Mouse (Mus musculus) kidney, postnatal 25 days (tissue): ENCODE measurements around the gene Casc1.

Experiments
- DNase-seq, 2 experiments: peaks; one replicate each; pipeline ENCODE4 v3.0.0; 2021; ENCODE audit warnings: mixed read lengths in 2 of 2

Casc1 gene

GRCm38 (mm10) chr6:145202432-145203125 lies 8.2 kb downstream of the Casc1 start:
- DNase-seq, result no peak

GRCm38 (mm10) chr6:145197949-145198686 lies 12.7 kb downstream of the Casc1 start:
- DNase-seq, result no peak

- no peak for DNase-seq
Observed at GRCm38 (mm10) chr6:145193446-145193845, 17.4 kb downstream of the Casc1 start.

GRCm38 (mm10) chr6:145193038-145193437 lies 17.8 kb downstream of the Casc1 start:
- no peak for DNase-seq

DNA sequence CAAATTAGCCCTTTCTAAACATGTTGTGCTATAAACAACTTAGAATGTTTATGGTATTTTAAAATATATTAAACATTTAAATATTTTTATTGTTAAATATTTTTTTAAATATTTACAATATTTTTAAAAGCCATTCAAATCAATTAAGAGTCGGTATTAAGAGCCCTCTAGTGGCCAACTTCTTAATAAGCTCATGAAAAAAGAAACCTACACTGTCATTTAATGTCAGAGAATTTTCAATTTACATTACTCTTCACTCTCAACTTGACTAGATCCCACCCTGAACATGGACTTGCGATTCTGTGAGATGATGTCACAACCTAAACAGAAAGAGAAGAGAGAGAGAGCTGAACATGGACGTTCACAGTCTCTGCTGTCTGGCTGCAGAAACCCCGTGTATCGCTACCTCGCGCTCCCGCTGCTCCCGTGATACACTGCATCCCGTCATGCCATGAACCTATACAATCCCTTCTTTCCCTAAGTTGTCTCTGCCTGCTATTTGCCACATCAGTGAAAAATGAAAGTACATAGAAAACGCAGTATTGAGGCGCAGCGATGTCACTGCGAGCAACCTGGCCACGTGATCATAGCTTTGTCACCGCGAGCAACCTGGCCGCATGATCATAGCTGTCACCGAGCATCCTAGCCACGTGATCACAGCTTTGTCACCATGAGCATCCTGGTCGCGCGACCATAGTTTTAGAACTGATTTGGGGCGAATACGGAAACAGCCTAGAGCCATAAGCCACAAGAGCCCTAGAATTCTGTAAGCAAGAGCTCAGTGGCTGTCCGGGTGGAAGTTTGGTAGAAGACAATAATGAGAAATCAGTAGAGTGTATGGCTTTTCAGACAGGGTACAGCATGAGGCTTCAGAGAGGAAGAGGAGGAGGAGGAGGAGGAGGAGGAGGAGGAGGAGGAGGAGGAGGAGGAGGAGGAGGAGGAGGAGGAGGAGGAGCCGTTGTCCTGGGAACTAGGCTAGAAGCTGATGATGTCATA lies 23.4 kb downstream of the Casc1 start:
- no peak for DNase-seq

DNA sequence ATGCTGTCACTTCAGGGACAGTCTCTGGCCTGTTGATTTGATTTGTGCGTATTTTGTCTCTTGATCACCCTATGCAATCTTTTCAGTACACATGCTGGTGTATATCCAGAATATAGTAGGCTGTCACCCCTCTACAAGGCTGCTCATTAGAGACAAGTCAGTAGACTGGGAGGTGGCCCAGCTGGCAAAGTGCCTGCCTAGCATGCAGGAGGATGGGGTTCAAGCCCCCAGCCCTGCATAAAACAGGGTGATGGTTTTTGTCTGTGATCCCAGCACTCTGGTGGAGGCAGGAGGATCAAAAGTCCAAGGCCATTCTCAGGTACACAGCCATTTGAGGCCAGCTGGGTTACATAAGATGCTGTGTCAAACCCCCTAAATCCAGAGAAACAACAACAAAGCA lies 24.7 kb downstream of the Casc1 start:
- no peak for DNase-seq

DNA sequence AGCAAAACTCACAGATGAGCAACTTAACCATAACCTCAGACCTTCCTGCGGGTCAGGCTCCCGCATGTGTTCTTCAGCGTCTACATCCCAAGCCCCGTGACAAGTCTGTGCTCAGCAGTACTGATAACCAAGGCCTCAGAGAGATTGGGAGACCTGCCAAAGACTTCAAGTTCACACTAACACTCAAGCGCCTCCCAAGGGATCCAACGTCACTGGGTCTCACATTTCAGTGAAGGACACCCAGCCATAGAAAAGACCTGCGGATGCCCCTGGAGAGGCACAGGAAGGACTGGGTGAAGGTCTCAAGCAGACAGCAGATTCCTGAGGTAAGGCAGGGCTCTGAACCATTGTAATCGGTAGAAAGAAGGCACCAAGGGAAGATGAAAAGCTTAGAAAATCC lies 28.8 kb downstream of the Casc1 start:
- peak; percentile 41 to 54 for DNase-seq

DNA sequence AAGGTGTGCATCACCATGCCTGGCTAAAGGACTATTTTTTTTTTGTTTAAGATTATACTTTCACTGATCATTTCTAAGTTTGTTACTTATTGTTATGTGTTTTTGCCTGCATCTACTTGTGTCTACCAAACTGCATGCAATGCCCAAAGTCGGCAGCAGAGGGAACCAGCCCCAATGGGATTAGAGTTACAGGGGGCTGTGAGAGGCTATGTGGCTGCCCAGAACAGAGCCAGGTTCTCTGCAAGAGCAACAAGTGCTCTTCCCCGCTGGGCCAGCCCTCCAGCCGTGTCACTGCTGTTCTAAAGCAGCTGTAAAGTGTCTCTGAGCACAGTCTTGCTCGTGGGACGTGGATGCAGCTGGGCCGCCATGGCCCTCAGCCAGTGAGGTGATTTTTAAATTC lies 31.1 kb downstream of the Casc1 start:
- peak; percentile 61 to 80 for DNase-seq

DNA sequence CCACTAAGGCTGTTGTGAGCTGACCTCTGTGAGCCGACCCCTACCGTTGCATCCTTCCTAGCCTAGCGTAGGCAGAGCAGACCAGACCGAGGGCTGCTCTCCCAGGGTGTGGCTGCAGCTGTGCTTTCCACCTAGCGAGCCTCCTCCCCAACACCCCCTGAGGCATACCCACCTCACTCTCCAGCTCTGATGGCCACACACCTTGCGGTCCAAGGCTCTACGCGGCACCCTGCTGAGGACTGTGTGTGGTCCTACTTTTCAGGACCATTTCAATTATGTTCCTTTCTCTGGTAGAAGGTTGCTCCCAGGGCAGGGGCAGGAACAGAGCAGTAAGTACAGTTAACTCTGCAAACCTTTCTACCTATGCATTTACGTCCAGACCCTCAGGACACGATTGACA lies 34.3 kb downstream of the Casc1 start:
- peak in 1 of 2 experiments; percentile 10 for DNase-seq

- peak in 1 of 2 experiments; percentile 31 for DNase-seq
Observed at GRCm38 (mm10) chr6:145175571-145175981, 35.2 kb downstream of the Casc1 start.

GRCm38 (mm10) chr6:145173781-145174191 lies 37.0 kb downstream of the Casc1 start:
- peak; percentile 96 to 97 for DNase-seq

DNA sequence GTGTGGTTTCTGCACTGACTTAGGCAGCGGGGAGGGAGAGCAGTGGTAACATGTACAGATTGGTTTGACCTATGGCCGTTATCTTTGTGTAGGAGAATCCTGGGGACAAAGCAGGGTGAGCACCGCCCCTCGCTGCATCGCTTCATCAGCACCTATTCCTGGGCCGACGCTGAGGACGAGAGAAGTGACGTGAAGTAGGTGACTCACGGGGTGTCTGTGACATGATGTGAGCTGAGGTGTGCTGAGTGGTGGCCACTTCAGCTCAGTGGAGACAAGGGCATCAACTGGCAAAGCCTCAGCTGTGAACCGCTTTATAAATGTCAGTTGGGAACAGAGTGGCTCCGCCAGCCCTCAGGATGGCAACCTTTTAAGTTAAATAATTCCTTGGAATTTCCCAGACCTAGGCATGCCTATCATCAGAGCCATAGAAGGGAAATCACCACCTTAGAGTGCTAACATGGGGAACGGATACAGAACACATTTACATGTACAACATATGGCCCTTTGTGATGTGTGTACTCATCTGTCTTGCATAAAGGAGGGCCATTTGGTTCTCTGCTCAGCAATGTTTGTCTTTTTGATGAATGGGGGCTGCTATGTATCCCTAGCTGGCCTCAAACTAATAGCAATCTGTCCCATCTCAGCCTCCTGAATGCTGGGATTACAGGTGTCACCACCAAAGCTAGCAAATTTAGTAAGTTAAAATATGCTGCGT lies 38.8 kb downstream of the Casc1 start:
- no peak for DNase-seq

GRCm38 (mm10) chr6:145160581-145160980 lies 50.2 kb downstream of the Casc1 start:
- DNase-seq, result no peak

GRCm38 (mm10) chr6:145158619-145159018 lies 52.2 kb downstream of the Casc1 start:
- DNase-seq, result no peak

GRCm38 (mm10) chr6:145149054-145149453 lies 61.8 kb downstream of the Casc1 start:
- DNase-seq, result no peak

GRCm38 (mm10) chr6:145147716-145148115 lies 63.1 kb downstream of the Casc1 start:
- no peak for DNase-seq

GRCm38 (mm10) chr6:145145173-145145572 lies 65.6 kb downstream of the Casc1 start:
- no peak for DNase-seq

- DNase-seq, result no peak
Observed at GRCm38 (mm10) chr6:145141827-145142226, 69.0 kb downstream of the Casc1 start.

GRCm38 (mm10) chr6:145140706-145141105 lies 70.1 kb downstream of the Casc1 start:
- no peak for DNase-seq

DNA sequence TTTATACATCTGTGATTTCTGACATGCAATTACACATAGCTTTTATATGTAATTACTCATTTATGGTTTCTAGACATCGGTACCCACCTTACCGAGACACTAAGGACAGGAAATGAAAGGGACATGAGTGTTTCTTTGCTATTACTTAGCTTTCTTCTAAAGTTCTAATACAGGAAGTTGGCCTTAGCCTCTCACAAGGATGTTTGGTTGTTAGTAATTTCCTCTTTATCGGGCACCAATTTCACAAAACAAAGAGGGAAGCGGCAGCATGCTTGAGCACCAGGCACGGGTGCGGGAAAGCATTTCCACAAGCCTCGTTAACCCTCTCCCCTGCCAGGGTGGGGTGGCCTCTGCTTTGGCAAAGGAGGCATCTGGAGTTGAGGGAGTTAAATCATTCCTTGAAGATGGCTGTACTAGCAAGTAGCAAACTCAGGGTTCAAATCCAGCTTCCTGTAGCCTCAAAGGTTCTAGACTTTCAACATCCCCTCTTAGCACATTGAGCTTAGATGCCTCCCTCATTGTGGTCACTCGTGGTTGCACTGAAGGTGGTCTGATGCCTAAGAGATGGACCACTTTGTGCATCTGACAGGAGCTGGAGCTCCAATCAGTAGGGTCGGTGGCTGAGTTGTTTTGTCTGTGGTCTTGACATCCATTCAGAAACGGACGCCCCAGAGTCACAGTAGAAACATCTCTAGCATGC lies 70.9 kb downstream of the Casc1 start:
- no peak for DNase-seq

GRCm38 (mm10) chr6:145139236-145139635 lies 71.6 kb downstream of the Casc1 start:
- no peak for DNase-seq

- DNase-seq, result no peak
Observed at GRCm38 (mm10) chr6:145136831-145137230, 74.0 kb downstream of the Casc1 start.
